Mouse (Mus musculus): ENCODE measurements around the gene Arhgap27. TPM values are rescaled to one million over a fixed set of nuclear protein-coding genes. Genes with fewer than 3 reads are reported as not detected.

Gene Arhgap27
- polyA plus RNA-seq, 1 experiment from 2014 or later: 6.7 TPM

DNA sequence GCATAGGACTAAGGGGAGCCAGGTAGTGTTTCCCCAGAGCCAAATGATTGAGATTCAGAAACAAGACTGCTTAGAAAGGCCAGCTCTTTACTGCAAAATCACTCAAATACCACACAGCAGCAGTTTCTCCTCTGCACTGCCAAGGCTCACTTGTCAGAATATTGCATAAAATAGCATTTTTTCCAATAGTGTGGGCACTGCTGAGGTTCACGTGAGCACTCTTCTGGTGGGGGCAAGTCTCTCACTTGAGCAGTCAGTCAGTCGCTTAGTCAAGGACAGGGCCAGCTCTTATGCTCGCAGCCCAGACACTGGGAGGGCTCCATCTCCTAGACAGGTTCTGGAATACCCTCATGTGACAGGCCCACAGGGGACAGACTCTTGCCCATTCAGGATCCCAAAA is 1.5 kb upstream of the Arhgap27 start:
- no peak overlapping the region for H3K27ac ChIP-seq (ENCODE audit: poor library complexity, severe bottlenecking)
- 80% methylated on average over 3 of the region's 3 CpGs for WGBS
- no peak for ATAC-seq (ENCODE audit: insufficient number of reproducible peaks, low FRiP score)
- peaks cover 45% of the 10 kb centered on the region for H3K27me3 ChIP-seq (replicated peaks)
- no peaks in the 10 kb centered on the region for H3K9me3 ChIP-seq (replicated peaks)
- no peak overlapping the region for H3K4me2 ChIP-seq
- peaks cover 36% of the 10 kb centered on the region for H3K4me1 ChIP-seq (replicated peaks)
- peaks cover 33% of the 10 kb centered on the region for H3K36me3 ChIP-seq
- no peak overlapping the region for H3K4me3 ChIP-seq
- no peak overlapping the region for H3K9ac ChIP-seq

DNA sequence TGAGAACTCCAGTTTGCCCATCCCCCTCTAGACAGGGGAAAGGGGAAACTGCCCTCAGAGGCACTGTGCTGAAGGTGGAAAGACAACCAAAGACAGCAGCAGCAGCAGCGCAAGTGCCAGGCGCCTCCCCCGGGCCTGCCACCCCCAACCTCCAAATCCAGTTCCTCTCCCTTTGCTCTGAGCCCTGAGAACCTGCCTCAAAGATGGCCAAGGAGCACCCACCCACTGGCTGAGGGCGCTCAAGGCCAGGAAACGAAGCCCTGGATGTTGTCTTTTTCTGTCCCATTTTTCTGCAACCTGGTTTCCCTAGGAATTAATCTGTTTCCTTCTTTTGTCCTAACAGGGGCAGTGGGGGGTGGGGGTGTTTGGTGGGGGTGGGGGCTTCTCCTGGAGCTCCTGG is 843 bp upstream of the Arhgap27 start:
- Histone ChIP-seq H3K27ac (ENCODE audit: poor library complexity, severe bottlenecking) (no peak overlapping the region), H3K9ac (no peak overlapping the region), H3K9me3 (replicated peaks) (no peaks in the 10 kb centered on the region), H3K36me3 (peaks cover 26% of the 10 kb centered on the region), H3K4me2 (peak overlapping the region; percentile 89; the same call in 1 of the 2 replicates), H3K4me3 (no peak overlapping the region), H3K27me3 (replicated peaks) (peaks cover 47% of the 10 kb centered on the region), H3K4me1 (replicated peaks) (peaks cover 41% of the 10 kb centered on the region)
- WGBS: 33% methylated on average over 5 of the region's 5 CpGs
- no peak for ATAC-seq (ENCODE audit: insufficient number of reproducible peaks, low FRiP score)

DNA sequence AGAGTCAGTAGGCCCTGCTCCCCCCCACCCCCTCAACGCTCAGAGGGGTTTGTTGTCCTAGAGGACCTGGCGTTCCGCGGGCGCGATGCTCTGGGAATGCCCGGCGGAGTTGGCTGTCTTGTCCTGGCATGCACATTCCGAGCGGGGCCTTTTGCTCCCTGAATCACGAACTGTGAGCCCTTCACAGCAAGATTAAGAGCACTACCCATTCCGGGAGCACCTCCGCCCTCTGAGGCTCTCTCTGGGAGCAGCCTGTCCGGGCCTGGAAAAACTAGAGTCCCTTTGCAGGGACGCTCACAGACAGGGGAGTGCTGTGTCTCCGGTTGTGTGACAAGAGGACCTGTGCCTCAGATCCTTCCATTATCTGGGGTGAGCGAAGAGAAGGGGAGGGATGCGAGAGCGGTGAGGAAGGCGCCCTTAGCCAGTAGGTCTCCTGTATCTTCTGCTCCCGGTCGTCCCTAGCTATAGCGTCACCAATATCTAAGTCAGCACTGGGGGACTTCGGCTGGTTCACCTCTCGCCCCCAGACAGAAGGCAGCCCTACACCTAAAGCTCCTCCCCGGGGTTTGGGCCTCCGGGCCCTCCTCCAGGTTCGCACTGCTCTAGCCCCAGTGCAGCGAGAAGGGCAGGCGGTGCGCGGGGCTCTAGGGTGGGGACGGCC is 841 bp downstream of the Arhgap27 start:
- Histone ChIP-seq H3K4me3 (peak overlapping the region; percentile 60), H3K4me2 (peak overlapping the region; percentile 89), H3K4me1 (replicated peaks) (peaks cover 46% of the 10 kb centered on the region), H3K9ac (peak overlapping the region; percentile 75), H3K27ac (ENCODE audit: poor library complexity, severe bottlenecking) (peak overlapping the region; percentile 75), H3K36me3 (peaks cover 18% of the 10 kb centered on the region), H3K27me3 (replicated peaks) (peaks cover 61% of the 10 kb centered on the region), H3K9me3 (replicated peaks) (no peaks in the 10 kb centered on the region)
- ATAC-seq (ENCODE audit: insufficient number of reproducible peaks, low FRiP score): peak; percentile 20
- under 1% methylated on average over 33 of the region's 33 CpGs for WGBS

DNA sequence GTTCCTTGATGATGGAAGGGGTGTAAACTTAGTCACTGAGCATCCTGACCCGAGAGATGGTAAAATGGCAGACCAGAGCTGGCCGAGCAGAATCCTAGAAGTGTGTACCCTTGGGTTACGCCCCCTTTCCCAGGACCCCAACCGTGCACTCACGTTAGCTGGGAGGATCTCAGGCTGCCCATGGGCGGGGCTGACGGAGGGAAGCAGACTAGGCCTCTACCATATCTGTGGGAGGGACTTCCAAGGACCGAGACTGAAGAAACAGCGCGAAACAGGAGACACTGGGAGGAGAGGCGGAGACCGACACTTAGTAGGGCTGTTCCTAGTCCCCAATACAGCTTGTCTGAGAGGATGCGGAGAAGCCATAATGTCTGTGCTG is 1.4 kb downstream of the Arhgap27 start:
- no peak overlapping the region for H3K27ac ChIP-seq (ENCODE audit: poor library complexity, severe bottlenecking)
- H3K27me3 ChIP-seq (replicated peaks): peaks cover 67% of the 10 kb centered on the region
- peak; percentile 13; the same call in 1 of the 2 replicates for ATAC-seq (ENCODE audit: insufficient number of reproducible peaks, low FRiP score)
- no peaks in the 10 kb centered on the region for H3K9me3 ChIP-seq (replicated peaks)
- H3K36me3 ChIP-seq: peaks cover 12% of the 10 kb centered on the region
- H3K4me1 ChIP-seq (replicated peaks): peaks cover 46% of the 10 kb centered on the region
- H3K4me2 ChIP-seq: peak overlapping the region; percentile 89
- WGBS: 2% methylated on average over 13 of the region's 13 CpGs
- peak overlapping the region; percentile 60 for H3K4me3 ChIP-seq
- peak overlapping the region; percentile 75; the same call in 1 of the 2 replicates for H3K9ac ChIP-seq

DNA sequence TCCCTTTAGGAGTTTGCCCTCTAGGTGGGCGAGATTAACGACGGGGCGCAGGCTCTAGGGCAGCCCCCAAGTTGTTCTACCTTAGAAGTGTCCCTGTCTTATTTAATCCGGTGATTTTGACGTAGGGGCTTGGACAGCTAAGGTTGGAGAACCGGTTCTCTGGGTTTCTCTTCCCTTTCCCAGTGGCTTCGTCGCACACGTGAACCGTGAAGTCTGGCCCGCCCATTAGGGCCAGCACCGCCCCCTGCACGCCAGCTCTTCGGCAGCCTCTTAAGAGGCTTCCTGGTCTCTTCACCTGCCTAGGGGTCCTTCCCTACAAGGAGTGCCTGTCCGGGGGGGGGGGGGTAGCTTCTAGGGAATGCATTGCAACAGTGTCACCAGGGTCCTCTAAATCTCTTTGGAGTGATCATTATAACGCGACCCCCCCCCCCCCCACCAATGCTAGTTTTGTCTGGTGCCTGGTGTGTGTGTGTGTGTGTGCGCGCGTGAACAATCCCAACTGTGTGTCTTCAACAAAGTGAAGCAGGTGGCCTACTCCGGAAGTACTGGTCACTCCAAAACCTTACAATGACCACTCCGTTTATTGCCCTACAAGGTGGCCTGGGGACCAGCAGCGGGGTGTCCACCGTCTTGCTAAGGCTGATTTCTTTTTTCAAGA is 2.0 kb downstream of the Arhgap27 start:
- H3K36me3 ChIP-seq: peaks cover 6% of the 10 kb centered on the region
- peak overlapping the region; percentile 89 for H3K4me2 ChIP-seq
- peaks cover 73% of the 10 kb centered on the region for H3K27me3 ChIP-seq (replicated peaks)
- H3K9ac ChIP-seq: no peak overlapping the region
- H3K4me3 ChIP-seq: peak overlapping the region; percentile 60
- H3K4me1 ChIP-seq (replicated peaks): peaks cover 46% of the 10 kb centered on the region
- WGBS: 5% methylated on average over 25 of the region's 25 CpGs
- ATAC-seq (ENCODE audit: insufficient number of reproducible peaks, low FRiP score): no peak
- no peaks in the 10 kb centered on the region for H3K9me3 ChIP-seq (replicated peaks)
- H3K27ac ChIP-seq (ENCODE audit: poor library complexity, severe bottlenecking): no peak overlapping the region

DNA sequence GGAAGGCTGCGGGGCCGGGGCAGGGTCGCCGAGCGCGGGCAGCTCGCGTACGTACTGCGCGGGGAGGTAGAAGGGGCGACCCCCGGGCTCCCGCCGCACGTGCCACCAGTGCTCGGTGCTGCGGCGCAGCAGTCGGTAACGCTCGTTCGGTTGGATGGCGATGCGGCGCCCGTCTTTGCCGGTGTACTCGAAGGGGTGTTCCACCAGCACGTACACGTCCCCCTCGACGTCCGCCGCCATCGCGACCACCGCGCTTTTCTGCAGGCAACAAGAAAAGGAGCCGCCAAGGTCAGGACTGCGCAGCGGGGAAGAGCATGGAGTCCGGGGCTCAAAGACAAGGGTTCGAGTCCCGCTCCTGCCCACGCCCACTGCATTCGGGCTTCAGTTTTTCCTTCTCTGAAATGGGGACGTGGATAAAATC is 2.8 kb downstream of the Arhgap27 start:
- Histone ChIP-seq H3K4me2 (peak overlapping the region; percentile 89), H3K27ac (ENCODE audit: poor library complexity, severe bottlenecking) (no peak overlapping the region), H3K9me3 (replicated peaks) (no peaks in the 10 kb centered on the region), H3K4me3 (peak overlapping the region; percentile 60), H3K9ac (peak overlapping the region; percentile 77), H3K36me3 (no peaks in the 10 kb centered on the region), H3K27me3 (replicated peaks) (peaks cover 81% of the 10 kb centered on the region), H3K4me1 (replicated peaks) (peaks cover 54% of the 10 kb centered on the region)
- 3% methylated on average over 48 of the region's 48 CpGs for WGBS
- no peak for ATAC-seq (ENCODE audit: insufficient number of reproducible peaks, low FRiP score)

DNA sequence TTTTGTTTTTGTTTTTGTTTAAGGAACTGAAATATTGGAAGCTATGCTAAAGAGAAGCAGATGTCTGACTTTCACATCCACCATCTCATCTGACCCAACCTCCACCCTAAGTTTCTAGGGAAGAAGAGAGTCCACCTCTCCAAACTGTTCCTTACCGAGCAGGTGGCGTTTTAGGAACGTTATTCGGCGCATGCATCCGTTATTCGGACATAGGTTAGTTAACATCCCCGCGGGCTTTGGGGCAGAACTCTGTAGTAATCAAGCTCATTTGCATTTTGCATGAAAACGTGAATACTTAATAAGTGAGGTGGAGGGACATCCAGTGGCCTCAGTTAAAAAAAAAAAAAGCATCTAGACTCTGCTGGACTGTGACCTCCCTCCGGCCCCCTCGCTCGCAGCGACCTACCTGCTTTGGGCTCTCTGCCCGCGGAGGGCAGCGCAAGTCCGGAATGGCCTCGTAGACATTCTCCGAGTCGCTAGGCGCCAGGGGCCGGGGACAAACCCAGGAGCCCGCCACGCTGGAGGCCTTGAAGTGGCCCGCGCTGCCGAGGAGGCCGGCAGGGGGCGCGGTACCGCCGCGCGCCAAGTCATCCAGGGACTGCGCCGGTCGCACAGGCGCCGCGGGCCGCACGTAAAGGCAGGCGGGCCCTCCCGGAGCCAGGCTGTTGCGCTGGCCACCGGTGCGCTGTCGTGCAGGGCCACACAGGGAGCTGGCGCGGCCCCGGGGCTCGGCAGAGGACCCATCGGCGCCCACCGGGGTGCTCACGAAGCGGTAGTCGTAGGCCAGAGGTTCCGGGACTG is 3.5 kb downstream of the Arhgap27 start:
- H3K4me3 ChIP-seq: peak overlapping the region; percentile 60
- ATAC-seq (ENCODE audit: insufficient number of reproducible peaks, low FRiP score): peak; percentile 40; the same call in 1 of the 2 replicates
- H3K27me3 ChIP-seq (replicated peaks): peaks cover 79% of the 10 kb centered on the region
- H3K9me3 ChIP-seq (replicated peaks): no peaks in the 10 kb centered on the region
- H3K4me1 ChIP-seq (replicated peaks): peaks cover 60% of the 10 kb centered on the region
- peak overlapping the region; percentile 89 for H3K4me2 ChIP-seq
- no peaks in the 10 kb centered on the region for H3K36me3 ChIP-seq
- H3K27ac ChIP-seq (ENCODE audit: poor library complexity, severe bottlenecking): no peak overlapping the region
- 2% methylated on average over 58 of the region's 60 CpGs for WGBS
- H3K9ac ChIP-seq: peak overlapping the region; percentile 77

DNA sequence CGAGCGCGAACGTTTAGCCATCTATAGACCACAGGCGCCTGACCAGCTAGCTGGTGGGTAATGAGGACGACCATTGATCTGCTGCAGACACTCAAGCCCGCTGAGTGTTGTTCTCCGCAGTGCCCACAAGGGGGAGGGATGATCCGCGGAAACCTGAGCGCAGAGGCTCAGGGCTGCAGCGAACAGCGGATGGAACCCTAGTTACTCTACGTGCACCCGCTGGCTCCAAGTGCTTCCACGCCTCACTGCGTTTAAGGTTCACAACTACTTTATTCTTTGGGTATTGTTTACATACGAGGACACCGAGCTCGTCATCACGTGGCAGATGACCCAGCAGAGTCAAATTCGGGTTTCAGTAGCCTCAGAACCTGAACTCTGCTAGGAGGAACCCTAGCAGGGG is 4.4 kb downstream of the Arhgap27 start:
- Histone ChIP-seq H3K27ac (ENCODE audit: poor library complexity, severe bottlenecking) (no peak overlapping the region), H3K9me3 (replicated peaks) (no peaks in the 10 kb centered on the region), H3K4me1 (replicated peaks) (peaks cover 61% of the 10 kb centered on the region), H3K9ac (no peak overlapping the region), H3K4me3 (peak overlapping the region; percentile 2; the same call in 1 of the 2 replicates), H3K36me3 (no peaks in the 10 kb centered on the region), H3K27me3 (replicated peaks) (peaks cover 76% of the 10 kb centered on the region), H3K4me2 (peak overlapping the region; percentile 45)
- ATAC-seq (ENCODE audit: insufficient number of reproducible peaks, low FRiP score): no peak
- WGBS: 1% methylated on average over 22 of the region's 22 CpGs

DNA sequence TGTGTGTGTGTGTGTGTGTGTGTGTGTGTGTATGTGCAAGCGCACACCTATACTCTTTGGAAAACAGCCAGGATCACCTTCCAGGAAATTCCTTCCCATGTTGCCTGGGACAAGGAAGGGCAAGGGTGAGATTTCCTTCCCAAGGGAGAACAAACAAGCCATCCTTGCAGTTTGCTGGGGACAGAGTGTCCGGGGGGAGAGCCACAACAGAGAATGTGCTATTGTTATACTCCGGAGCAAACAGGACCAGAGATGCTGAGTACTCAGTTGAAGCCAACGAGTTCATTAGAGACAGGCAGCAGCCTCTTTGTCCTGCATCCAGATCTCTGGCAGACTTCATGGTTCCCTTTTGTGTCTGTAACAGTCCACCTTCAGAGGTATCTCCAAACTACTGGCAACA is 5.2 kb downstream of the Arhgap27 start:
- H3K4me1 ChIP-seq (replicated peaks): peaks cover 57% of the 10 kb centered on the region
- no peak overlapping the region for H3K9ac ChIP-seq
- no peak overlapping the region for H3K4me3 ChIP-seq
- no peaks in the 10 kb centered on the region for H3K9me3 ChIP-seq (replicated peaks)
- no peaks in the 10 kb centered on the region for H3K36me3 ChIP-seq
- no peak overlapping the region for H3K4me2 ChIP-seq
- peaks cover 73% of the 10 kb centered on the region for H3K27me3 ChIP-seq (replicated peaks)
- no peak overlapping the region for H3K27ac ChIP-seq (ENCODE audit: poor library complexity, severe bottlenecking)
- no peak for ATAC-seq (ENCODE audit: insufficient number of reproducible peaks, low FRiP score)
- 68% methylated on average over 4 of the region's 4 CpGs for WGBS

DNA sequence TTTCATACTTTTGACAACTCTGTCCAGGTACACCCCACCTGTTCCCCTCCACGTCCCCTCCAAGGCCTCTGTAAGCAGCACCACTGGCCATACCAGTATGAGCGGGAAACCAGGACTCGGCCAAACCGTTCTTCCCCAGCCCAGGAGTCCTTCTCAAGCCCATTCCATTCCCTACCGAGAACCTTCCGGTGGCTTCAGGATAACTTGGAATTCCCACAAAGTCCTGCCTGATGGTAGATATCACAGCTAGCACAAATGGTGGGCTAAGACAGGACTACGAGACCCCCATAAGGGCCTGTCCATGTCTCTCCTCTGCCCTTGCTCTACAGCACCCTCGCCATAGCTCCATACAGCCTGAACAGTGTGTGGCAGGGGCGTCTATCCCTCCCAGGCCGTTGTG is 5.8 kb downstream of the Arhgap27 start:
- H3K27me3 ChIP-seq (replicated peaks): peaks cover 67% of the 10 kb centered on the region

More for the DNA sequence above, 5.8 kb downstream of the Arhgap27 start:
- ATAC-seq (ENCODE audit: insufficient number of reproducible peaks, low FRiP score): no peak
- peaks cover 50% of the 10 kb centered on the region for H3K4me1 ChIP-seq (replicated peaks)
- H3K9ac ChIP-seq: no peak overlapping the region
- peaks cover 2% of the 10 kb centered on the region; the same call in 1 of the 2 replicates for H3K9me3 ChIP-seq (replicated peaks)
- no peak overlapping the region for H3K27ac ChIP-seq (ENCODE audit: poor library complexity, severe bottlenecking)
- no peak overlapping the region for H3K4me3 ChIP-seq
- no peak overlapping the region for H3K4me2 ChIP-seq
- WGBS: 88% methylated on average over 10 of the region's 10 CpGs
- peaks cover 2% of the 10 kb centered on the region; the same call in 1 of the 2 replicates for H3K36me3 ChIP-seq
